Mouse (Mus musculus): ENCODE results near the gene Slc7a14. TPM values are rescaled to one million over a fixed set of nuclear protein-coding genes. Genes with fewer than 3 reads are reported as not detected.
A peak's percentile ranks its signal among the peaks of the same experiment; 100 is the strongest.

The Slc7a14 gene
- polyA plus RNA-seq, 1 experiment from 2014 or later: 1.2 TPM

- Histone ChIP-seq H3K9ac (ENCODE audit: low read depth, low read length) (no peak overlapping the region), H3K4me1 (replicated peaks; ENCODE audit: control insufficient read depth, insufficient read depth, low read length) (no peaks in the 10 kb centered on the region), H3K4me3 (ENCODE audit: low read depth, low read length) (no peak overlapping the region), H3K27ac (ENCODE audit: low read depth, low read length) (no peak overlapping the region), H3K36me3 (ENCODE audit: control insufficient read depth, insufficient read depth, low read length) (no peaks in the 10 kb centered on the region), H3K9me3 (ENCODE audit: control insufficient read depth, low read length) (no peaks in the 10 kb centered on the region), H3K27me3 (ENCODE audit: control insufficient read depth, insufficient read depth, low read length) (no peaks in the 10 kb centered on the region), H3K4me2 (replicated peaks; ENCODE audit: low read depth, low read length) (no peak overlapping the region)
- no peak for DNase-seq (ENCODE audit: low spot score)
- ATAC-seq (ENCODE audit: low FRiP score): no peak
- 84% methylated on average over 7 of the region's 7 CpGs for WGBS
Observed at GRCm38 (mm10) chr3:31254427-31254826, 55.8 kb downstream of the Slc7a14 start.

- Histone ChIP-seq H3K4me1 (replicated peaks; ENCODE audit: control insufficient read depth, insufficient read depth, low read length) (no peaks in the 10 kb centered on the region), H3K36me3 (ENCODE audit: control insufficient read depth, insufficient read depth, low read length) (no peaks in the 10 kb centered on the region), H3K27ac (ENCODE audit: low read depth, low read length) (no peak overlapping the region), H3K4me3 (ENCODE audit: low read depth, low read length) (no peak overlapping the region), H3K9me3 (ENCODE audit: control insufficient read depth, low read length) (no peaks in the 10 kb centered on the region), H3K9ac (ENCODE audit: low read depth, low read length) (no peak overlapping the region), H3K4me2 (replicated peaks; ENCODE audit: low read depth, low read length) (no peak overlapping the region), H3K27me3 (ENCODE audit: control insufficient read depth, insufficient read depth, low read length) (no peaks in the 10 kb centered on the region)
- ATAC-seq (ENCODE audit: low FRiP score) (no peak), DNase-seq (ENCODE audit: low spot score) (no peak)
- WGBS: 92% methylated on average over 9 of the region's 9 CpGs
Observed at GRCm38 (mm10) chr3:31253862-31254261, 56.3 kb downstream of the Slc7a14 start.

- Histone ChIP-seq H3K4me1 (replicated peaks; ENCODE audit: control insufficient read depth, insufficient read depth, low read length) (no peaks in the 10 kb centered on the region), H3K4me2 (replicated peaks; ENCODE audit: low read depth, low read length) (no peak overlapping the region), H3K9me3 (ENCODE audit: control insufficient read depth, low read length) (no peaks in the 10 kb centered on the region), H3K4me3 (ENCODE audit: low read depth, low read length) (no peak overlapping the region), H3K36me3 (ENCODE audit: control insufficient read depth, insufficient read depth, low read length) (no peaks in the 10 kb centered on the region), H3K27me3 (ENCODE audit: control insufficient read depth, insufficient read depth, low read length) (no peaks in the 10 kb centered on the region), H3K9ac (ENCODE audit: low read depth, low read length) (no peak overlapping the region), H3K27ac (ENCODE audit: low read depth, low read length) (no peak overlapping the region)
- DNase-seq (ENCODE audit: low spot score) (no peak), ATAC-seq (ENCODE audit: low FRiP score) (no peak)
- WGBS: 70% methylated on average over 3 of the region's 3 CpGs
Observed at GRCm38 (mm10) chr3:31252566-31252965, 57.6 kb downstream of the Slc7a14 start.

- Histone ChIP-seq H3K4me3 (ENCODE audit: low read depth, low read length) (no peak overlapping the region), H3K27me3 (ENCODE audit: control insufficient read depth, insufficient read depth, low read length) (no peaks in the 10 kb centered on the region), H3K4me2 (replicated peaks; ENCODE audit: low read depth, low read length) (no peak overlapping the region), H3K9me3 (ENCODE audit: control insufficient read depth, low read length) (no peaks in the 10 kb centered on the region), H3K27ac (ENCODE audit: low read depth, low read length) (no peak overlapping the region), H3K36me3 (ENCODE audit: control insufficient read depth, insufficient read depth, low read length) (no peaks in the 10 kb centered on the region), H3K4me1 (replicated peaks; ENCODE audit: control insufficient read depth, insufficient read depth, low read length) (no peaks in the 10 kb centered on the region), H3K9ac (ENCODE audit: low read depth, low read length) (no peak overlapping the region)
- 62% methylated on average over 1 of the region's 1 CpGs for WGBS
- ATAC-seq (ENCODE audit: low FRiP score) (no peak), DNase-seq (ENCODE audit: low spot score) (no peak)
Observed at GRCm38 (mm10) chr3:31243478-31243877, 66.7 kb downstream of the Slc7a14 start.

GRCm38 (mm10) chr3:31240840-31241239 lies 69.3 kb downstream of the Slc7a14 start:
- no peaks in the 10 kb centered on the region for H3K27me3 ChIP-seq (ENCODE audit: control insufficient read depth, insufficient read depth, low read length)
- no peaks in the 10 kb centered on the region for H3K9me3 ChIP-seq (ENCODE audit: control insufficient read depth, low read length)
- no peak overlapping the region for H3K27ac ChIP-seq (ENCODE audit: low read depth, low read length)
- no peaks in the 10 kb centered on the region for H3K4me1 ChIP-seq (replicated peaks; ENCODE audit: control insufficient read depth, insufficient read depth, low read length)
- WGBS: 86% methylated on average over 8 of the region's 8 CpGs
- ATAC-seq (ENCODE audit: low FRiP score) (peak; percentile 35; the same call in 1 of the 2 replicates), DNase-seq (ENCODE audit: low spot score) (no peak)
- no peak overlapping the region for H3K4me3 ChIP-seq (ENCODE audit: low read depth, low read length)
- H3K9ac ChIP-seq (ENCODE audit: low read depth, low read length): no peak overlapping the region
- H3K36me3 ChIP-seq (ENCODE audit: control insufficient read depth, insufficient read depth, low read length): no peaks in the 10 kb centered on the region
- no peak overlapping the region for H3K4me2 ChIP-seq (replicated peaks; ENCODE audit: low read depth, low read length)

- H3K9ac ChIP-seq (ENCODE audit: low read depth, low read length): no peak overlapping the region
- no peak overlapping the region for H3K27ac ChIP-seq (ENCODE audit: low read depth, low read length)
- WGBS: 87% methylated on average over 3 of the region's 3 CpGs
- no peak overlapping the region for H3K4me2 ChIP-seq (replicated peaks; ENCODE audit: low read depth, low read length)
- H3K36me3 ChIP-seq (ENCODE audit: control insufficient read depth, insufficient read depth, low read length): no peaks in the 10 kb centered on the region
- no peaks in the 10 kb centered on the region for H3K4me1 ChIP-seq (replicated peaks; ENCODE audit: control insufficient read depth, insufficient read depth, low read length)
- DNase-seq (ENCODE audit: low spot score): no peak
- H3K9me3 ChIP-seq (ENCODE audit: control insufficient read depth, low read length): no peaks in the 10 kb centered on the region
- H3K4me3 ChIP-seq (ENCODE audit: low read depth, low read length): no peak overlapping the region
- ATAC-seq (ENCODE audit: low FRiP score): no peak
- no peaks in the 10 kb centered on the region for H3K27me3 ChIP-seq (ENCODE audit: control insufficient read depth, insufficient read depth, low read length)
Observed at GRCm38 (mm10) chr3:31239645-31240044, 70.5 kb downstream of the Slc7a14 start.

GRCm38 (mm10) chr3:31237936-31238335 lies 72.2 kb downstream of the Slc7a14 start:
- Histone ChIP-seq H3K27ac (ENCODE audit: low read depth, low read length) (no peak overlapping the region), H3K9me3 (ENCODE audit: control insufficient read depth, low read length) (no peaks in the 10 kb centered on the region), H3K36me3 (ENCODE audit: control insufficient read depth, insufficient read depth, low read length) (no peaks in the 10 kb centered on the region), H3K27me3 (ENCODE audit: control insufficient read depth, insufficient read depth, low read length) (no peaks in the 10 kb centered on the region), H3K4me1 (replicated peaks; ENCODE audit: control insufficient read depth, insufficient read depth, low read length) (no peaks in the 10 kb centered on the region), H3K4me3 (ENCODE audit: low read depth, low read length) (no peak overlapping the region), H3K9ac (ENCODE audit: low read depth, low read length) (no peak overlapping the region), H3K4me2 (replicated peaks; ENCODE audit: low read depth, low read length) (no peak overlapping the region)
- 34% methylated on average over 3 of the region's 3 CpGs for WGBS
- DNase-seq (ENCODE audit: low spot score): peak; percentile 47
- ATAC-seq (ENCODE audit: low FRiP score): no peak

- ATAC-seq (ENCODE audit: low FRiP score): no peak
- 90% methylated on average over 3 of the region's 3 CpGs for WGBS
- H3K9ac ChIP-seq (ENCODE audit: low read depth, low read length): no peak overlapping the region
- H3K4me2 ChIP-seq (replicated peaks; ENCODE audit: low read depth, low read length): no peak overlapping the region
- H3K36me3 ChIP-seq (ENCODE audit: control insufficient read depth, insufficient read depth, low read length): no peaks in the 10 kb centered on the region
- H3K4me3 ChIP-seq (ENCODE audit: low read depth, low read length): no peak overlapping the region
- no peaks in the 10 kb centered on the region for H3K4me1 ChIP-seq (replicated peaks; ENCODE audit: control insufficient read depth, insufficient read depth, low read length)
- no peak overlapping the region for H3K27ac ChIP-seq (ENCODE audit: low read depth, low read length)
- H3K27me3 ChIP-seq (ENCODE audit: control insufficient read depth, insufficient read depth, low read length): no peaks in the 10 kb centered on the region
- no peaks in the 10 kb centered on the region for H3K9me3 ChIP-seq (ENCODE audit: control insufficient read depth, low read length)
- no peak for DNase-seq (ENCODE audit: low spot score)
Observed at GRCm38 (mm10) chr3:31236146-31236545, 74.0 kb downstream of the Slc7a14 start.

- Histone ChIP-seq H3K9ac (ENCODE audit: low read depth, low read length) (no peak overlapping the region), H3K27me3 (ENCODE audit: control insufficient read depth, insufficient read depth, low read length) (no peaks in the 10 kb centered on the region), H3K27ac (ENCODE audit: low read depth, low read length) (no peak overlapping the region), H3K4me3 (ENCODE audit: low read depth, low read length) (no peak overlapping the region), H3K4me2 (replicated peaks; ENCODE audit: low read depth, low read length) (no peak overlapping the region), H3K9me3 (ENCODE audit: control insufficient read depth, low read length) (no peaks in the 10 kb centered on the region), H3K4me1 (replicated peaks; ENCODE audit: control insufficient read depth, insufficient read depth, low read length) (no peaks in the 10 kb centered on the region), H3K36me3 (ENCODE audit: control insufficient read depth, insufficient read depth, low read length) (no peaks in the 10 kb centered on the region)
- DNase-seq (ENCODE audit: low spot score): no peak
- no peak for ATAC-seq (ENCODE audit: low FRiP score)
- WGBS: 80% methylated on average over 7 of the region's 7 CpGs
Observed at GRCm38 (mm10) chr3:31234356-31234755, 75.8 kb downstream of the Slc7a14 start.
